Mouse (Mus musculus) bone marrow macrophage, adult 2 months (primary cell): ENCODE results near the gene Gapvd1.

Source experiments
- CTCF ChIP-seq: IDR thresholded peaks from 2 replicates; pipeline ENCODE4 v1.5.1; 2012; ENCODE audit warnings: low read depth, mild to moderate bottlenecking, low read length, moderate library complexity
- POLR2A ChIP-seq: IDR thresholded peaks from 2 replicates; pipeline ENCODE4 v1.6.1; 2012; ENCODE audit warnings: mild to moderate bottlenecking, low read depth, low read length, borderline replicate concordance

DNA sequence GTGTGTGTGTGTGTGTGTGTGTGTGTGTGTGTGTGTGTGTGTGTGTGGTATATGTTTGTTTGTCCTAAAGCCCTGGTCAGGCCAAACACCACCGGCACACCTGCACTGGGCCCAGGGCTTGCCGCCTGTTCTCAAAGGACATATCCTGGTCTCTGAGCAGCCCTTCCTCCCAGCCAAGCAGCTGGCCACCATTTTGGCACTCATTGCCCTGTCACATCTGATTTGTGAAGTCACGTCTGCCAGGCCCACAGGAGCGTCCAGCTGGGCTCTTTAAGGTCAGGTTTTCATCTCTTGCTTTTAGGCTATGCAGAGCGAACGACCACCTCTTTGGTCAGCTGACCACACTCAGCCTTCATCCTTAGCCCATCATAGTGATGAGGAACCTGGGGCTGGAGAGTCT lies 124.6 kb downstream of the Gapvd1 start:
- TF ChIP-seq CTCF (no peak), POLR2A (no peak)
